Mouse (Mus musculus) cerebellum, adult (tissue): ENCODE data around the gene Ttc23l.
"Not testable (repeated sequence)": the region's sequence is repeated elsewhere in the genome, so short reads cannot be mapped to it uniquely, and the experiment has no call there.

Experiments used
- ATAC-seq: cut with Nextera tagmentation; 2 replicates; pipeline ENCODE4 v1.9.2; 2017; ENCODE audit warnings: mild to moderate bottlenecking, moderate library complexity, mixed read lengths; ENCODE audit not compliant: insufficient number of reproducible peaks, low FRiP score, low TSS enrichment

Ttc23l gene

GRCm38 (mm10) chr15:10558465-10558864 is at the start of gene Ttc23l:
Ttc23l (minus strand) TSS chr15:10558668.
- ATAC-seq = no peak

- no peak for ATAC-seq
Measured at GRCm38 (mm10) chr15:10599413-10599812, 40.9 kb upstream of the Ttc23l start.

- no peak for ATAC-seq
Measured at GRCm38 (mm10) chr15:10598259-10599225, 40.1 kb upstream of the Ttc23l start.

- no peak for ATAC-seq
Measured at GRCm38 (mm10) chr15:10596871-10597270, 38.4 kb upstream of the Ttc23l start.

GRCm38 (mm10) chr15:10595408-10595807 is 36.9 kb upstream of the Ttc23l start:
- ATAC-seq = no peak

GRCm38 (mm10) chr15:10594910-10595309 is 36.4 kb upstream of the Ttc23l start:
- ATAC-seq = no peak

GRCm38 (mm10) chr15:10593094-10593493 is 34.6 kb upstream of the Ttc23l start:
- ATAC-seq = no peak

GRCm38 (mm10) chr15:10586565-10586964 is 28.1 kb upstream of the Ttc23l start:
- no peak for ATAC-seq

GRCm38 (mm10) chr15:10584359-10585187 is 26.1 kb upstream of the Ttc23l start:
- no peak for ATAC-seq

- no peak; the same call in 1 of the 2 replicates for ATAC-seq
Measured at GRCm38 (mm10) chr15:10583408-10583807, 24.9 kb upstream of the Ttc23l start.

- no peak for ATAC-seq
Measured at GRCm38 (mm10) chr15:10579159-10579558, 20.7 kb upstream of the Ttc23l start.

- ATAC-seq = no peak
Measured at GRCm38 (mm10) chr15:10566486-10566885, 8.0 kb upstream of the Ttc23l start.

- ATAC-seq = no peak
Measured at GRCm38 (mm10) chr15:10564201-10564600, 5.7 kb upstream of the Ttc23l start.

- no peak for ATAC-seq
Measured at GRCm38 (mm10) chr15:10562281-10562680, 3.8 kb upstream of the Ttc23l start.

- ATAC-seq = no peak
Measured at GRCm38 (mm10) chr15:10560005-10560404, 1.5 kb upstream of the Ttc23l start.

- no peak for ATAC-seq
Measured at GRCm38 (mm10) chr15:10554336-10554735, 4.1 kb downstream of the Ttc23l start.

GRCm38 (mm10) chr15:10540271-10541088 is 18.0 kb downstream of the Ttc23l start:
- no peak for ATAC-seq

- no peak for ATAC-seq
Measured at GRCm38 (mm10) chr15:10535969-10536368, 22.5 kb downstream of the Ttc23l start.

GRCm38 (mm10) chr15:10534591-10534990 is 23.9 kb downstream of the Ttc23l start:
- ATAC-seq = no peak

GRCm38 (mm10) chr15:10533361-10533760 is 25.1 kb downstream of the Ttc23l start:
- ATAC-seq = not testable (repeated sequence)
